Mouse (Mus musculus): Measurements from ENCODE around the gene Mesp2. TPM values are rescaled to one million over a fixed set of nuclear protein-coding genes. Genes with fewer than 3 reads are reported as not detected.
"Not testable (repeated sequence)": the region's sequence is repeated elsewhere in the genome, so short reads cannot be mapped to it uniquely, and the experiment has no call there.

Gene Mesp2
- 1 to 10 TPM in 1 of 4 experiments, under 1 TPM in 3; 0.41 to 1.5 (median 0.62) TPM for total RNA-seq (2022)

- DNase-seq = peak; percentile 50
These were observed at the start of gene Mesp2 for GRCm38 (mm10) chr7:79810611-79811506. Gene Mesp2, plus strand, starts transcription at chr7:79810727.

- no peak for DNase-seq
These were observed 49.2 kb upstream of the Mesp2 start for GRCm38 (mm10) chr7:79761124-79761876.

- DNase-seq = no peak
These were observed 48.4 kb upstream of the Mesp2 start for GRCm38 (mm10) chr7:79762106-79762505.

GRCm38 (mm10) chr7:79765991-79766390 lies 44.5 kb upstream of the Mesp2 start:
- no peak for DNase-seq

GRCm38 (mm10) chr7:79769664-79770063 lies 40.9 kb upstream of the Mesp2 start:
- no peak for DNase-seq

GRCm38 (mm10) chr7:79771561-79772512 lies 38.7 kb upstream of the Mesp2 start:
- no peak for DNase-seq

GRCm38 (mm10) chr7:79780647-79781626 lies 29.6 kb upstream of the Mesp2 start:
- DNase-seq = peak; percentile 65

- DNase-seq = no peak
These were observed 28.6 kb upstream of the Mesp2 start for GRCm38 (mm10) chr7:79781826-79782515.

GRCm38 (mm10) chr7:79782516-79782855 lies 28.0 kb upstream of the Mesp2 start:
- DNase-seq = no peak

GRCm38 (mm10) chr7:79786295-79786694 lies 24.2 kb upstream of the Mesp2 start:
- DNase-seq = peak; percentile 47

- not testable (repeated sequence) for DNase-seq
These were observed 20.7 kb upstream of the Mesp2 start for GRCm38 (mm10) chr7:79789812-79790211.

- DNase-seq = no peak
These were observed 17.7 kb upstream of the Mesp2 start for GRCm38 (mm10) chr7:79792635-79793421.

- DNase-seq = no peak
These were observed 16.8 kb upstream of the Mesp2 start, which contains the start of gene Mesp1 for GRCm38 (mm10) chr7:79793688-79794087. Gene Mesp1, minus strand, starts transcription at chr7:79793788.

- no peak for DNase-seq
These were observed 11.9 kb upstream of the Mesp2 start for GRCm38 (mm10) chr7:79798606-79799005.

GRCm38 (mm10) chr7:79799048-79799447 lies 11.5 kb upstream of the Mesp2 start:
- DNase-seq = peak; percentile 58

GRCm38 (mm10) chr7:79799506-79799905 lies 11.0 kb upstream of the Mesp2 start:
- no peak for DNase-seq

GRCm38 (mm10) chr7:79800336-79800735 lies 10.2 kb upstream of the Mesp2 start:
- no peak for DNase-seq

GRCm38 (mm10) chr7:79801391-79801790 lies 9.1 kb upstream of the Mesp2 start:
- no peak for DNase-seq

GRCm38 (mm10) chr7:79802037-79802436 lies 8.5 kb upstream of the Mesp2 start:
- no peak for DNase-seq

- peak; percentile 70 for DNase-seq
These were observed 6.6 kb upstream of the Mesp2 start for GRCm38 (mm10) chr7:79803887-79804286.

Data from adrenal gland, adult 8-10 months (tissue).